Mouse (Mus musculus) spleen, postnatal 4 days (tissue): ENCODE results near the gene Myh6.
"Not testable (repeated sequence)": the region's sequence is repeated elsewhere in the genome, so short reads cannot be mapped to it uniquely, and the experiment has no call there.

Experiments used
- DNase-seq, 2 experiments: peaks; one replicate each; pipeline ENCODE4 v3.0.0; 2022; ENCODE audit warnings: low spot score in 2 of 2

The Myh6 gene

GRCm38 (mm10) chr14:54966320-54966977 lies at the start of gene Myh6:
Gene Myh6 (minus strand): TSS chr14:54966927.
- no peak for DNase-seq

DNA sequence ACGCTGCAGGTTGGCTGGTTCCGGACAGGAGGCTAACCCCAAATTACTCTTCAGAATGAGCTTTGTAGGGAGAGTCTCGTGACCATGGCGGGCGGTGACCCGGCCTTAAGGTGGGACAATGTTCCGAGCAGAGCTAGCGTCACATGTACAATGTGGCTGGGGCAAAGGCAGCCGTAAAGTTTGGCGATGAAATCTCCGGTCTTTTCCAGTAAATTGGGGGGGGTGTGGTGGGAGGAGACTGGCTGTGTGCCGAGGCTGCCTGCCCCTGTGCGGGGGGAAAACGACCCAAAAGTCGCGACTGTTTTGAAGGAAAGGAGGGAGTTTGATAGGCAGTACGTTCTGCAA lies 49.0 kb upstream of the Myh6 start:
- no peak for DNase-seq

DNA sequence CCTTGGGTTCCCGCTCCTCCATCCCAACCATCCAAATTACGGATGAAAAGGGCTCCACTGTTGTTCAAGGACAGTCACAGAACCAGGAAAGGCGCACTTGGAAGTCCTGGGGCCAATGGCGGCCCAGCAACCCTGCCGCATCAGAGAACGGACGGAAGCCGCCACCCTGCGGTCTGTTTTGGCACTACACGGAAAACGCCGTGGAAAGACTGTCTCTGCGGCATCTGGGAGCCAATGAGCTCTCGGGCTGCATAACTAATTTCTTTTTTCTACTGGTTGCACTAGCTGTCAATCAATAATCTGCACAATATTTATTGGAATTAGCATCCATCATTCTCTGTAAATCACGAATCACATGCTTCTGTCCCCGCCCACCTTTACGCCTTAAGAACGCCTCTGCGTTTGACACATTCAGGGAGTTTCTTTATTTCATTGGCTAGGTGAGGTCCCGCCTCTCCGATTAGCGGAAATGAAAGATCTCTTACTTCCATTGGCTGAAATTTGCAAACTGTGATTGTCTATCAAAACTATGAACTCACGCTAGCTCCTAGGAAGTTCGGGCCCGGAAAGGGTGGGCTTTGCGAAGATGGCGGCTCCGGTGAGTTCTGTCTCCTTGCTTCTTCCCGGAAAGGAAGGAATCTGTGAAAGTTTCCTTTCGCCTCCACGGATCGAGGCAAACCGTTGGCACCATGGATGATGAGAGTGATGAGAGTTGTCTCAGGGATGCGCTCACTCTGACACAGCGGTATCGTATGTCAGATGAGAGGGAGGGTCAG lies 48.5 kb upstream of the Myh6 start, which contains the start of gene Ngdn:
Gene Ngdn (plus strand): TSS at position 464 of the 776 bp plus-strand sequence.
- peak; percentile 96 to 99 for DNase-seq

DNA sequence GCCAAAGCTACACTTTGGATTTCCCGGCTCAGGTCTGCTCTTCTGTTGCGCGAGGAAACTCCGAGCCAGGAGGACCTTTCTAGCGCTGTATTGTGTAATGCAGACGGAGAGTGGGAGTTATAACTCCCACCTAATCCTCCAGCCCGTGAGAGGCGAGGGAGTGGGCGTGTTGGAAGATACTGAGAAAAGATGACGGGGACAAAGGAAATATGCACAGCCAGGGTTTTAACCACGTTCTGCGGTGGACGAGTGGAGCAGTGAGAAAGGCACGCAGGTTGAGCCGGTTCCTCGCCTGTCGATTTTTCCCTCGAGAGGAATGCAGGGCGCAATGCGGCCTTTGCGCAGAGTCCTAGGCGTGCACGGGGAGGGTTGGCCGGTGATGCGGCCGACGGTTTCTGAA lies 47.9 kb upstream of the Myh6 start:
- no peak for DNase-seq

DNA sequence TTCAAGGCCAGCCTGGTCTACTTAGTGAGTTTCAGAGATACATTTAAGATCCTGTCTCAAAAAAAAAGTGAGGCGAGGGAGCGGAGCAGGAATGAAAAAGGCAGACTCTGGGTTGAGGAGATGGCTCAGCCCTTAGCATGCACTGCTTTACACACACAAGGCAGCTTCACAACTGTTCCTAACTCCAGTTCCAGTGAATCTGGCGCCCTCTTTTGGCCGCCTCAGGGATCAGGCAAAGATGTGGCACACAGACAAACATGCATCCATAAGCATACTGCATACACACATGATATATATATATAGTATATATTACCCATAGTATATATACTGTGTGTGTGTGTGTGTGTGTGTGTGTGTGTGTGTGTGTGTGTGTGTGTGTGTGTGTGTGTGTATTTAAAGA lies 44.4 kb upstream of the Myh6 start:
- DNase-seq = no peak

GRCm38 (mm10) chr14:55008417-55008816 lies 41.7 kb upstream of the Myh6 start:
- no peak for DNase-seq

GRCm38 (mm10) chr14:55007120-55007908 lies 40.6 kb upstream of the Myh6 start:
- no peak for DNase-seq

DNA sequence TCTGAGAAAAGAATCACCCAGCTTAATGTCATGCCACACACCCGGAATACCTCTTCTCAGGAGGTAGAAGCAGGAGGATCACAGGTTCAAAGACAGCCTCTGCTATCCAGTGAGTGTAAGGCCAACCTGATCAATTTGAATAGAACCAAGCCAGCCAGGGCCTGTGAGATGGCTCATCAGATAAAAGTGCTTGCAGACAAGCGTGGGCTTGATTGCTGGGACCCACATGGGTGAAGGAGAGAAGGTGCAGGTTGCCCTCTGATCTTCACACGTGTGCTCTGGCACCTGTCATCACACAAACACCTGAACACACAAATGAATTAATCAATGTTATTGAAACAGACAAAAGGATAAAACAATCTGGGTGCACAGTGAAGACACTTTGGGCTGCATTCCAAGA lies 39.8 kb upstream of the Myh6 start:
- DNase-seq = no peak

GRCm38 (mm10) chr14:55005967-55006366 lies 39.2 kb upstream of the Myh6 start:
- no peak for DNase-seq

- DNase-seq = no peak
Measured at GRCm38 (mm10) chr14:55005506-55005905, 38.8 kb upstream of the Myh6 start.

- no peak for DNase-seq
Measured at GRCm38 (mm10) chr14:55003878-55004855, 37.4 kb upstream of the Myh6 start.

GRCm38 (mm10) chr14:55002687-55003120 lies 36.0 kb upstream of the Myh6 start:
- DNase-seq = no peak

DNA sequence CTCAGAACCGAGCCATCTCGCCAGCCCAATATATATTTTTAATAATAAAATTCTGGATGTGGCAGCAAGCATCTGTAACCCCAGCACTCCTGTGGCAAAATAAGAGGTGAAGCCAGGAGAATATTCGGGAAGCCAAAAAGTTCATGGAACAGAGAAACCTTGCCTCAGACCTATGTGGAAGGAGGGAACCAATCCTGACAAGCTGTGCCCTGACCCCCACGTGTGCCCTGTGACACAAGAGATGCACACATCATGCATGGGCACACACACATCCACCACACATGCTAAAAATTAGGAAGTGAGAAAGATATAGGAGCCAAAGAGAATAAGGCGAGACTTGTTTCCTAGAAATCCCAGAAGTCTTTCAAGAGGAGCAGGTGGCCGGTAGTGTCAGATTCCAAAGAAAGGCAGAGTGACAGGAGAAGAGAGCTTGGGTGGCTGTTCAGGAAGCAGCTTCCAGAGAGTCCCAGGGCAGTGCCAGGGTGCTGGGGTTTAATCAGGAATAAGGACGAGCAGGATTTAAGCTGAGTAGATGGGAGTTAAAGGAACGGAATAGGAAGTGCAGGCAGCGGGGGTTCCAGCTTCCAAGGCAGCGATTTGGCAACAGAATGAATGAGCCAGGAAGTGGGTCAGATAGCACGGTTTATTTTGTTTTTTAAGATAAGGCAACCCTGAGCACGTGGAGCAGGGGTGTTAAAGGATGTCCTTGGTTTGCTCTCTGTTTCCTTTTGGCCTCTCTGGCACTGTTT lies 35.4 kb upstream of the Myh6 start:
- DNase-seq = no peak

DNA sequence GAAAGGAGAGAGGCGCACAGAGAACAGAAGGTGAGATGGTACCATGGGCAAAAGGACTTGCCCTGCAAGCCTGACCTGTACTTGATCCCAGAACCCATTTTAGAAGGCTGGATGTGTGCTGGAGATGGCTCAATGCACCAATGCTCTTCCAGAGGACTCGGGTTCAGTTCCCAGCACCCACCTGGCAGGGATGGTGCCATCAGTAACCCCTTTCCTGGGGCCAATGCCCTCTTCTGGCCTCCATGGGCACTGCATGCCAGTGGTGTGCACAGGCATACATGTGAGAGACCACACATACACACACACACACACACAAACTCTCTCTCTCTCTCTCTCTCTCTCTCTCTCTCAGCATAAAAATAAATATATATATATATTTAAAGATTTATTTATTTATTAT lies 34.7 kb upstream of the Myh6 start:
- DNase-seq = no peak

GRCm38 (mm10) chr14:55000814-55001213 lies 34.1 kb upstream of the Myh6 start:
- DNase-seq = no peak

DNA sequence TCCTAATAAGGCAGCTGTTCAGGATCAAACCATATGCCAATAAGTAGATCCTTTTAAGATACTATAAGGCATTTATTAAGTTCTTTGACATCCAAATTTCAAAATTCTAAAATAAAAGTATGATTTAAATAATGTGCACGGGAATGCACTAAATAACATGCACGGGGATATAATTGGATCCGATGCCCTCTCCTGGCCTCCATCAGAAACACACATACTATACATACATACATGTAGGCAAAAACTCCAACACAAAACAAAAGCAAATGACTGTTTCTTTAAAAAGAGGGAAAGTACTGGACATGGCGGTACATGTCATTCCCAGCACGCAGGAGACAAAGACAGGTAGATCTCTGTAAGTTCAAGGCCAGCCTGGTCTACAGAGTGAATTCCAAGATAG lies 33.1 kb upstream of the Myh6 start:
- not testable (repeated sequence) for DNase-seq

- DNase-seq = no peak
Measured at GRCm38 (mm10) chr14:54998680-54999079, 32.0 kb upstream of the Myh6 start.

- no peak for DNase-seq
Measured at GRCm38 (mm10) chr14:54997297-54997696, 30.6 kb upstream of the Myh6 start.

GRCm38 (mm10) chr14:54996793-54997192 lies 30.1 kb upstream of the Myh6 start:
- DNase-seq = no peak

GRCm38 (mm10) chr14:54995457-54996138 lies 28.9 kb upstream of the Myh6 start:
- no peak for DNase-seq
